Mouse (Mus musculus): ENCODE measurements around the gene Atf5. TPM values are rescaled to one million over a fixed set of nuclear protein-coding genes. Genes with fewer than 3 reads are reported as not detected.

Gene Atf5
- polyA plus RNA-seq (2015; fragmentation: Nextera tagmentation; extraction: Ambion mirVana) = 2.1 and 2.6 TPM in 2 replicates

GRCm38 (mm10) chr7:44816470-44817021 is at the start of gene Atf5:
Atf5 (minus strand) TSS chr7:44816658.

DNA sequence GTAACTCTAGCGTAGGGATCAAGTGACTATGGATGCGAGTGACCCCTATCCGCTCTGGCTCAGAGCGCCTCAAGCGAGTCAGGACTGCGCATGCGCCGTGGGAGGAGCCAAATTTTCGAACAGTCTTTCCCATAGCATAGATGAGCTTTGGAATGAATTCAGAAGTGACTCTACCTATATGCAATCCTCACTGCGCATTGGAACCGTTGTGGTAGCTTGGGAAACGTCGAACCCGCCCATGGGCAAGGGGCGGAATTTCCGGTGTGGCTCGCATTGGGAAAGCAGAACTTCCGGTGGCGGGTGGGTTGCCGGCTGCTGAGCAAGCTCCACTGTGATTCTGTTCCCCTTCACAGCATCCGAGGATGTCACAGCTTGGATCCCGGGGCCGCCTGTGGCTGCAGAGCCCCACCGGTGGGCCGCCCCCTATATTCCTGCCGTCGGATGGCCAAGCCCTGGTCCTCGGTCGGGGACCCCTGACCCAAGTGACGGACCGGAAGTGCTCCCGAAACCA is 40.6 kb upstream of the Atf5 start, which contains the start of gene Pnkp:
Gene Pnkp (plus strand): TSS at position 98 of the 511 bp plus-strand sequence.

DNA sequence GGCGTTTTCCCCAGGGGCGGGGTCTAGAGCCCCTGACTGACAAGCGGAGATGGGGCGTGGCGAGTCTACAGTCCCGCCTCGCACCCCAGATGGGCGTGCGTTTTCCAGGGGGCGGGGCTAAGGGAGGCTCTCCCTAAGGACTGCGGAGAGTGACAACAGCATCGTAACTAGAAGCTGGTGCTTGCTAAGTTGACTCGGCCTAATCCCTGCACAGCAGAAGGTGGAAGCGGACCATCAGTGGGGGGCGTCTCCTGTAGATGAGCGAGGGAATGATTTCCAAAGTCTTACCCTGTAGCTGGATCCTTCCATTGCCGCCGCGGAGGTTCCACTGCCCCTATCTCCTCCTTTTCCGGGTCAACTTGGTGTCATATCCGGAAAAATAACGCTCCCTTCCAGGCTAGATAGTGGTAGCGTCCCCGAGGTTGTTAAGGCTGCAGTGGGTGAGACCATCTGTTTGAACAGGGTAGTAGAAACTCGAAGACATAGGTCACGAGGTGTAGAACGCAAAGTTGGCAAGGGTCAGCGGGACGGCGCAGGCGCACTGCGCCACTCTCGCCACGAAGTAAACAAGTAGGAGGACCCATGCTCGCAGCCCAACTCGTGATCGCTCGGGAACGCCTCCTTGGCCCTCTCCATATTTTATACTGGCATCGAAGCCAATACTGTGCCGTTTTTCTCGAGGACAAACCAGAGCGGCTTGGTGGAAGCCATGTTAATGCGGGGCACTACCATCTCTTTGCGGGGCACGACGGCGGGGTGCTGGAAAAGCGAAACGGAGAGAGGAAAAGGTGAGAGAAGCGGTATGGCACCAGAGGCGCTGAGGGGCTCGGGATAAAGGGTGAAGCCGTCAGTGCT is 32.3 kb upstream of the Atf5 start, which contains the start of the genes Akt1s1 and Tbc1d17:
Gene Akt1s1 (plus strand): TSS at position 431 of the 855 bp plus-strand sequence.
Gene Tbc1d17 (minus strand): TSS at position 519 of the 855 bp plus-strand sequence.

GRCm38 (mm10) chr7:44815721-44816469 is 563 bp downstream of the Atf5 start, which contains the start of the genes Nup62 and Il4i1:
Nup62 (plus strand) TSS chr7:44816088.
Il4i1 (plus strand) TSS chr7:44816387.

MicroRNA genes within 50 kb of the gene (microRNA counts, 519-probe panel; counts per million panel counts)
- 88.3 counts per million for microRNA mmu-miR-707

Other genes starting within 250 kb of the Atf5 start
- gene Napsa, start 244.3 kb downstream of the Atf5 start, polyA plus RNA-seq (2015; fragmentation: Nextera tagmentation; extraction: Ambion mirVana) = 28.7 and 38.9 TPM in 2 replicates
- gene Kcnc3, start 226.0 kb downstream of the Atf5 start, polyA plus RNA-seq (2015; fragmentation: Nextera tagmentation; extraction: Ambion mirVana) = 0.05 and 0.07 TPM in 2 replicates
- gene Myh14, start 145.8 kb downstream of the Atf5 start, polyA plus RNA-seq (2015; fragmentation: Nextera tagmentation; extraction: Ambion mirVana) = not detected in 2 replicates
- gene Izumo2, start 107.9 kb downstream of the Atf5 start, polyA plus RNA-seq (2015; fragmentation: Nextera tagmentation; extraction: Ambion mirVana) = not detected in 2 replicates
- 29.3 and 31.6 TPM in 2 replicates for gene Vrk3, start 68.2 kb downstream of the Atf5 start, polyA plus RNA-seq (2015; fragmentation: Nextera tagmentation; extraction: Ambion mirVana)
- 0.34 and 0.58 TPM in 2 replicates for gene Zfp473, start 65.6 kb downstream of the Atf5 start, polyA plus RNA-seq (2015; fragmentation: Nextera tagmentation; extraction: Ambion mirVana)
- 54.6 and 55.9 TPM in 2 replicates for gene Nup62, start 570 bp downstream of the Atf5 start, polyA plus RNA-seq (2015; fragmentation: Nextera tagmentation; extraction: Ambion mirVana)
- gene Il4i1, start 271 bp downstream of the Atf5 start, polyA plus RNA-seq (2015; fragmentation: Nextera tagmentation; extraction: Ambion mirVana) = 2.1 and 2.3 TPM in 2 replicates
- gene Akt1s1, start 32.3 kb upstream of the Atf5 start, polyA plus RNA-seq (2015; fragmentation: Nextera tagmentation; extraction: Ambion mirVana) = 30.3 and 34.1 TPM in 2 replicates
- gene Tbc1d17, start 32.4 kb upstream of the Atf5 start, polyA plus RNA-seq (2015; fragmentation: Nextera tagmentation; extraction: Ambion mirVana) = 34.9 and 39.2 TPM in 2 replicates
- 44.6 and 51.7 TPM in 2 replicates for gene Pnkp, start 40.5 kb upstream of the Atf5 start, polyA plus RNA-seq (2015; fragmentation: Nextera tagmentation; extraction: Ambion mirVana)
- gene Ptov1, start 53.1 kb upstream of the Atf5 start, polyA plus RNA-seq (2015; fragmentation: Nextera tagmentation; extraction: Ambion mirVana) = 75.8 and 108 TPM in 2 replicates
- gene Med25, start 76.1 kb upstream of the Atf5 start, polyA plus RNA-seq (2015; fragmentation: Nextera tagmentation; extraction: Ambion mirVana) = 39.9 and 44.7 TPM in 2 replicates
- 6.4 and 7.7 TPM in 2 replicates for gene Fuz, start 79.4 kb upstream of the Atf5 start, polyA plus RNA-seq (2015; fragmentation: Nextera tagmentation; extraction: Ambion mirVana)
- 54.9 and 61.8 TPM in 2 replicates for gene Ap2a1, start 112.8 kb upstream of the Atf5 start, polyA plus RNA-seq (2015; fragmentation: Nextera tagmentation; extraction: Ambion mirVana)
- 0.17 TPM in 1 of 2 replicates, not detected in the other for gene Tsks, start 126.5 kb upstream of the Atf5 start, polyA plus RNA-seq (2015; fragmentation: Nextera tagmentation; extraction: Ambion mirVana)
- gene Cpt1c, start 158.2 kb upstream of the Atf5 start, polyA plus RNA-seq (2015; fragmentation: Nextera tagmentation; extraction: Ambion mirVana) = 3.7 and 4.5 TPM in 2 replicates
- 215 and 217 TPM in 2 replicates for gene Prmt1, start 169.9 kb upstream of the Atf5 start, polyA plus RNA-seq (2015; fragmentation: Nextera tagmentation; extraction: Ambion mirVana)
- gene Irf3, start 181.0 kb upstream of the Atf5 start, polyA plus RNA-seq (2015; fragmentation: Nextera tagmentation; extraction: Ambion mirVana) = 54.1 and 62.3 TPM in 2 replicates
- 28.5 and 32.0 TPM in 2 replicates for gene Bcl2l12, start 182.1 kb upstream of the Atf5 start, polyA plus RNA-seq (2015; fragmentation: Nextera tagmentation; extraction: Ambion mirVana)
- 15.0 and 17.0 TPM in 2 replicates for gene Scaf1, start 199.7 kb upstream of the Atf5 start, polyA plus RNA-seq (2015; fragmentation: Nextera tagmentation; extraction: Ambion mirVana)
- gene Rras, start 201.3 kb upstream of the Atf5 start, polyA plus RNA-seq (2015; fragmentation: Nextera tagmentation; extraction: Ambion mirVana) = 25.6 and 26.0 TPM in 2 replicates
- 3.9 and 5.0 TPM in 2 replicates for gene Prr12, start 236.2 kb upstream of the Atf5 start, polyA plus RNA-seq (2015; fragmentation: Nextera tagmentation; extraction: Ambion mirVana)
- 37.2 and 45.0 TPM in 2 replicates for gene Nosip, start 245.8 kb upstream of the Atf5 start, polyA plus RNA-seq (2015; fragmentation: Nextera tagmentation; extraction: Ambion mirVana)
- 10.0 and 12.4 TPM in 2 replicates for gene Prrg2, start 246.0 kb upstream of the Atf5 start, polyA plus RNA-seq (2015; fragmentation: Nextera tagmentation; extraction: Ambion mirVana)